ENCODE assay signal across 8 mouse cellular contexts in the genomic region with DNA sequence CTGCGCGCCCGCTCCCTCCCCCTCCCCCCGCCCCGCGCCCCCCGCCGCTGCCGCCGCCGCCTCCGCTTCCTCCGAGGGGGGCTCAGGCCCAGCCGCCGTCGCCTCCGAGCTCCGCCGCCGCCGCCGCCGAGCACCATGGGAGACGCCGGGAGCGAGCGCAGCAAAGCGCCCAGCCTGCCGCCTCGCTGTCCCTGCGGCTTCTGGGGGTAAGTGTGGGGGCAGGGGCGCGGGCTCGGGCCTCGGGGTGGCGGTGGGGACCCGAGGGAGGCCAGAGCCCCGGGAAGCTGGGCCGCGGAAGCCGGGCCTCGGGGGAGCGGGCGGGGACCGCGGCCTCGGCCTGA. TPM values are rescaled to one million over a fixed set of nuclear protein-coding genes. Genes with fewer than 3 reads are reported as not detected.
A peak's percentile ranks its signal among the peaks of the same experiment; 100 is the strongest.
DNase-seq lines count a peak whose midpoint lies in the region; ATAC-seq and TF ChIP-seq lines count a peak whose summit lies in the region.

No protein-coding gene starts in this region.

- no peak for TF ChIP-seq CTCF in intestine, postnatal 0 days (IDR thresholded peaks at IDR 0.05; ENCODE audit: low read depth)

- H3K4me1 ChIP-seq in lung, embryonic 15.5 days, result peaks cover 35% of the 10 kb centered on the region
- peaks cover 33% of the 10 kb centered on the region for H3K4me1 ChIP-seq in embryonic facial prominence, embryonic 15.5 days
- H3K4me1 ChIP-seq in intestine, postnatal 0 days (replicated peaks; ENCODE audit: control insufficient read depth, insufficient read depth, low read length), result peaks cover 18% of the 10 kb centered on the region
- peaks cover 47% of the 10 kb centered on the region for H3K4me1 ChIP-seq in neural tube, embryonic 15.5 days

- H3K9me3 ChIP-seq in lung, embryonic 15.5 days, result no peaks in the 10 kb centered on the region
- no peaks in the 10 kb centered on the region for H3K9me3 ChIP-seq in embryonic facial prominence, embryonic 15.5 days (replicated peaks)
- H3K9me3 ChIP-seq in intestine, postnatal 0 days (ENCODE audit: control insufficient read depth), result no peaks in the 10 kb centered on the region
- no peaks in the 10 kb centered on the region for H3K9me3 ChIP-seq in neural tube, embryonic 15.5 days (replicated peaks)

- H3K9ac ChIP-seq in lung, embryonic 15.5 days, result peak overlapping the region; percentile 94
- peak overlapping the region; percentile 98 for H3K9ac ChIP-seq in embryonic facial prominence, embryonic 15.5 days
- H3K9ac ChIP-seq in intestine, postnatal 0 days (ENCODE audit: low read depth, low read length), result peak overlapping the region; percentile 97
- peak overlapping the region; percentile 88 for H3K9ac ChIP-seq in neural tube, embryonic 15.5 days (replicated peaks)

- H3K4me2 ChIP-seq in lung, embryonic 15.5 days, result peak overlapping the region; percentile 68
- peak overlapping the region; percentile 64 for H3K4me2 ChIP-seq in embryonic facial prominence, embryonic 15.5 days (replicated peaks)
- H3K4me2 ChIP-seq in intestine, postnatal 0 days (replicated peaks; ENCODE audit: low read depth), result peak overlapping the region; percentile 71
- H3K4me2 ChIP-seq in neural tube, embryonic 15.5 days, result peak overlapping the region; percentile 81

- H3K27ac ChIP-seq in lung, embryonic 15.5 days, result peak overlapping the region; percentile 100
- H3K27ac ChIP-seq in embryonic facial prominence, embryonic 15.5 days (replicated peaks), result peak overlapping the region; percentile 100
- H3K27ac ChIP-seq in intestine, postnatal 0 days (ENCODE audit: low read depth, low read length), result peak overlapping the region; percentile 98
- peak overlapping the region; percentile 99 for H3K27ac ChIP-seq in neural tube, embryonic 15.5 days (replicated peaks)

- ATAC-seq in lung, embryonic 15.5 days (ENCODE audit: borderline replicate concordance, extremely low read depth, low FRiP score, low TSS enrichment), result peak; percentile 26
- no peak; the same call in 1 of the 2 replicates for ATAC-seq in embryonic facial prominence, embryonic 15.5 days (ENCODE audit: insufficient number of reproducible peaks, low FRiP score, low TSS enrichment, low read depth)
- peak; percentile 2; the same call in 1 of the 2 replicates for ATAC-seq in intestine, postnatal 0 days
- ATAC-seq in neural tube, embryonic 15.5 days (ENCODE audit: low FRiP score), result peak; percentile 56

- H3K36me3 ChIP-seq in lung, embryonic 15.5 days, result no peaks in the 10 kb centered on the region
- no peaks in the 10 kb centered on the region for H3K36me3 ChIP-seq in embryonic facial prominence, embryonic 15.5 days
- no peaks in the 10 kb centered on the region for H3K36me3 ChIP-seq in intestine, postnatal 0 days (ENCODE audit: control insufficient read depth, insufficient read depth)
- no peaks in the 10 kb centered on the region for H3K36me3 ChIP-seq in neural tube, embryonic 15.5 days

- no peak for DNase-seq in lung, postnatal 36 days
- DNase-seq in right cerebral cortex, postnatal 36 days (ENCODE audit: low spot score in 2 of 2), result no peak
- no peak for DNase-seq in layer of hippocampus, postnatal 25 days (ENCODE audit: extremely low spot score in 1 of 2, low spot score in 1 of 2)
- no peak for DNase-seq in layer of hippocampus, adult 11-12 months (ENCODE audit: low spot score)

- under 1% methylated on average over 40 of the region's 47 CpGs for WGBS in lung, embryonic 15.5 days
- WGBS in embryonic facial prominence, embryonic 15.5 days, result under 1% methylated on average over 35 of the region's 47 CpGs
- WGBS in intestine, postnatal 0 days, result 2% methylated on average over 34 of the region's 47 CpGs
- 1% methylated on average over 18 of the region's 47 CpGs for WGBS in neural tube, embryonic 15.5 days

- peak overlapping the region; percentile 91 for H3K4me3 ChIP-seq in lung, embryonic 15.5 days
- peak overlapping the region; percentile 93 for H3K4me3 ChIP-seq in embryonic facial prominence, embryonic 15.5 days (replicated peaks)
- peak overlapping the region; percentile 99 for H3K4me3 ChIP-seq in intestine, postnatal 0 days (ENCODE audit: low read depth, low read length)
- peak overlapping the region; percentile 68 for H3K4me3 ChIP-seq in neural tube, embryonic 15.5 days (replicated peaks)

- no peaks in the 10 kb centered on the region for H3K27me3 ChIP-seq in lung, embryonic 15.5 days
- no peaks in the 10 kb centered on the region for H3K27me3 ChIP-seq in embryonic facial prominence, embryonic 15.5 days
- H3K27me3 ChIP-seq in intestine, postnatal 0 days (replicated peaks; ENCODE audit: control insufficient read depth, insufficient read depth, low read length), result no peaks in the 10 kb centered on the region
- H3K27me3 ChIP-seq in neural tube, embryonic 15.5 days (replicated peaks), result no peaks in the 10 kb centered on the region

RNA-seq across cellular contexts. Expression of a gene that starts 0.5 kb away (rescaled TPM):
- 56.7 and 59.8 TPM in 2 replicates for polyA plus RNA-seq in lung, embryonic 15.5 days (2015; fragmentation: Nextera tagmentation; extraction: Ambion mirVana)
- 54.9 and 57.6 TPM in 2 replicates for polyA plus RNA-seq in embryonic facial prominence, embryonic 15.5 days (2015; fragmentation: Nextera tagmentation; extraction: Ambion mirVana)
- 38.0 and 40.5 TPM in 2 replicates for polyA plus RNA-seq in intestine, postnatal 0 days (2015; fragmentation: Nextera tagmentation; extraction: Ambion mirVana)
- polyA plus RNA-seq in neural tube, embryonic 15.5 days (2015; fragmentation: Nextera tagmentation; extraction: Ambion mirVana), result 55.6 and 62.0 TPM in 2 replicates
- 100 to 1,000 TPM; 114 to 119 TPM for total RNA-seq in layer of hippocampus, postnatal 25 days (2021)

RNA-seq across cellular contexts. Expression of a gene that starts 35.2 kb away (rescaled TPM):
- 4.1 and 4.2 TPM in 2 replicates for polyA plus RNA-seq in lung, embryonic 15.5 days (2015; fragmentation: Nextera tagmentation; extraction: Ambion mirVana)
- polyA plus RNA-seq in embryonic facial prominence, embryonic 15.5 days (2015; fragmentation: Nextera tagmentation; extraction: Ambion mirVana), result 3.8 and 5.4 TPM in 2 replicates
- polyA plus RNA-seq in intestine, postnatal 0 days (2015; fragmentation: Nextera tagmentation; extraction: Ambion mirVana), result 0.63 and 0.73 TPM in 2 replicates
- 7.1 and 10.9 TPM in 2 replicates for polyA plus RNA-seq in neural tube, embryonic 15.5 days (2015; fragmentation: Nextera tagmentation; extraction: Ambion mirVana)
- total RNA-seq in layer of hippocampus, postnatal 25 days (2021), result 10 to 100 TPM; 56.9 to 68.0 TPM
